Mouse (Mus musculus) adrenal gland, postnatal 36 days (tissue): Measurements from ENCODE around the gene Fbxo42. TPM values are rescaled to one million over a fixed set of nuclear protein-coding genes. Genes with fewer than 3 reads are reported as not detected.

Source experiments
- DNase-seq, 2 experiments: peaks; one replicate each; pipeline ENCODE4 v3.0.0; 2021; ENCODE audit warnings: mixed read lengths in 1 of 2
- total RNA-seq, 2 experiments: library from RNA; stranded (reverse); gene quantifications; 2 replicates each; pipeline ENCODE4 v1.2.3; 2021

The Fbxo42 gene
- total RNA-seq, 2 experiments from 2014 or later, result 20.4 to 21.6 TPM

DNA sequence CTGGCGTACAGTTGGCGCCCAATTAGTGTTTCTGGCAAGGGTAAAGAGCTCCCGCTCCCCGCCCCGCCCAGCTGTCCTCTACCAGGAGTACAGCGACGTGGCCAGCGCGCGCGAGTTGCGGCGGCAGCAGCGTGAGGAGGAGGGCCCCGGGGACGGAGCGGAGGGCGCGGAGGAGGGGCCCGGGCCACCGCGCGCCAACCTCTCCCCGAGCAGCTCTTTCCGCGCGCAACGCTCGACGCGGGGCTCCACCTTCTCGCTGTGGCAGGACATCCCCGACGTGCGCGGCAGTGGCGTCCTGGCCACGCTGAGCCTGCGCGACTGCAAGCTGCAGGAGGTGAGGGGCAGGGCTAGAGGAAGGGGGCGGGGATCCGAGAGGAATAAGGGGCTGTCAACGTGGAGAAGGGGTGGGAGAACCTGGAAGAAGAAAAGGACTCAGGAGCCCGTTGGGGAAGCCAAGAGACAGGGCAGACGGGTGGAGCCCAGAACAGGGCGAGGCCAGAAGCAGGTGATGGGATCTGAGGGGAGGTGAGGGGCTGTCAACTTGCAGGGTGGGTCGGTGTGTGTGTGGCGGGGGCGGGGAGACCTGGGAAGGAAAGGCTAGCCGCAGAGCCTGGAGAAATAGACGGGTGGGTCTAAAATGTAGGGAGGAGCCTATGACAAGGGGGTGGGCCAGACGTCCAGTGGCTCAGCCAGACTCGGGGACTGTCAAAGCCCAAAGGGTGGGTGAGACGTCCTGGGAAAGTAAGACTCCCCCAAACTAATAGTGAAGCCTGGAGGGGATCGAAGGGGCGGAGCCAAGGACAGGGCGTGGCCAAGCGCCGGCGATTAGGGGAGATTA, 100.3 kb downstream of the Fbxo42 start:
- DNase-seq, result peak; percentile 63 to 73

DNA sequence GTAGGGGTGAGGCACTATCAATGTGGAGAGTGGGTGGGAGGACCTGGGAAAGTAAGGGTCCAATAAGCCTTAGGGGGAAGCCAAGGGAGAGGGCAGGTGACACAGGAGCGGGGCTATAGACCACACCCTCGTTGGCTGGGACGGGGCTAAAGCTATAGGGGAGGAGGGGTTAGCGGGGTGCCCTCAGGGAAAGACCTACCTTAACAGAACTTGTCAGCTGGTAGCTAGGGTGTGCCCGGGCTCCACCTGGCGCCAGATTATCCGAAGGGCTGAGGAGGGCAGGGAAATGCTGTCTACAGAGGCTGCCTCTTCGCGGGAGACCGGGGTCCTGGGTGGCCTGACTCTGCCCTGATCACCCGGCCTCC, 100.9 kb downstream of the Fbxo42 start:
- no peak for DNase-seq

DNA sequence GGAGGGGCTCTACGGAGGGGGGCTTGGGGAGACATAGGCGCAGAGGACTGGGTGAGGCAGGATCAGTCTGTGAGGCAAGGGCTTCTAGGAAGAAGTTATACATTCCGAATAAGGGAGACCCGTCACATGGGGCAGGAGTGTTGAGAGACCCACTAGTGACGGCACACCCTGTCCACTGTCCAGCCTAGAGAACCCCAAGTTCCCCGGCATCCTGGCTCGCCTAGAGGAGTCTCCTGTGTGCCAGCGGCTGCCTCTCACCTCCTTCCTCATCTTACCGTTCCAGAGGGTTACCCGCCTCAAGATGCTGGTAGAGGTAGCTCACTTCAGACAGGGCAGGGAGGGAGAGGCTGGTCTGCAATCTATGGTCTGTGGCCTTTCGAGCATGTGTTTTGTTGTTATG, 101.7 kb downstream of the Fbxo42 start:
- DNase-seq, result no peak

DNA sequence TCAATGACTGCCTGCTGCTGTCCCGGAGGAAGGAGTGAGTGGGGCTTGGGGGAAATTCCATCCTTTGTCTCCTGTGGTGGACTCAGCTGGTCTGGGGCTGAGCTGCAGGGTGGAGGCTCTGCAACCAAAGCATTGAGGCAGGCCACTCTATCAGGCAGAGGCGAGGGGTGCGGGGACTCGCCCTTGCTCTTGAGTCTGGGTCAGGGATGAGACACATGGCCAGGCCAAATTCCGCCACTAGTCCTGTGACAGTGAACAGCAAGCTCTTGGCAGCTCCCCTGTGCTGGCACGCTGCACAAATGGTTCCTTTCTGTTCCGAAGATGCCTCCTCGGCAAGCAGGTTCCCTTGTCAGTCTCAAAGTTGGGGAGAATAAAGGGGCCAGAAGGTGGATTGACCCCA, 103.4 kb downstream of the Fbxo42 start:
- DNase-seq, result no peak

DNA sequence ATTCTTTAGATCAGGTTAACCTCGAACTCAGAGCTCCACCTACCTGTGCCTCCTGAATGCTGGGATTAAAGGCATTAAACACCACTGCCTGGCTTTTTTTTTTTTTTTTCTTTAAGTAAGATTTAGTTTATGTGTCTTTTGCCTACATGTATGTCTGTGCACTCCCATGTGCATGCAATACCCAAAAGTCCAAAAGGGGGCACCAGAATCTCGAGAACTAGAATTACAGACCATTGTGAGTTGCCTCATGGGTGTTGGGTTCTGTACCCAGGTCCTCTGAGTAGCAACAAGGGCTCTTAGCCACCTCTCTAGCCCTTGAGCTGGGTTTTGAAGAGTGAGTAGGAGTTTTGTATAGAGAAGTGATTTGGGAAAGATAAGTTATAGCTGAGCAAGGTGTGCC, 104.9 kb downstream of the Fbxo42 start:
- no peak for DNase-seq

Other genes starting within 250 kb of the Fbxo42 start
- 10 to 100 TPM in 1 of 2 experiments, under 1 TPM in 1; 0.76 to 10.4 TPM for gene Padi2, start 241.6 kb upstream of the Fbxo42 start, total RNA-seq
- 100 to 1,000 TPM; 418 to 498 TPM for gene Sdhb, start 186.7 kb upstream of the Fbxo42 start, total RNA-seq
- gene Atp13a2, start 161.0 kb upstream of the Fbxo42 start, total RNA-seq, result 10 to 100 TPM; 33.3 to 34.2 TPM
- 10 to 100 TPM in 1 of 2 experiments, 1 to 10 TPM in 1; 8.4 to 10.5 TPM for gene Mfap2, start 137.5 kb upstream of the Fbxo42 start, total RNA-seq
- 1 to 10 TPM; 5.5 to 5.8 TPM for gene Crocc, start 87.4 kb upstream of the Fbxo42 start, total RNA-seq
- gene Necap2, start 69.6 kb upstream of the Fbxo42 start, total RNA-seq, result 10 to 100 TPM; 61.4 to 61.9 TPM
- not detected for gene Spata21, start 59.6 kb upstream of the Fbxo42 start, total RNA-seq
- 100 to 1,000 TPM; 110 to 123 TPM for gene Szrd1, start 8.1 kb upstream of the Fbxo42 start, total RNA-seq
- gene Rsg1, start 66.0 kb downstream of the Fbxo42 start, total RNA-seq, result 1 to 10 TPM in 1 of 2 experiments, under 1 TPM in 1; 0.96 to 1.2 TPM
- 10 to 100 TPM; 31.2 to 75.4 TPM for gene Arhgef19, start 91.6 kb downstream of the Fbxo42 start, total RNA-seq
- gene Epha2, start 153.3 kb downstream of the Fbxo42 start, total RNA-seq, result 10 to 100 TPM; 14.4 to 23.6 TPM
- gene Fam131c, start 220.3 kb downstream of the Fbxo42 start, total RNA-seq, result 1 to 10 TPM; 1.8 to 2.7 TPM